Mouse (Mus musculus) forebrain, postnatal 0 days (tissue): ENCODE data around the gene Ccl17. TPM values are rescaled to one million over a fixed set of nuclear protein-coding genes. Genes with fewer than 3 reads are reported as not detected.
A peak's percentile ranks its signal among the peaks of the same experiment; 100 is the strongest.

Experiments used
- ATAC-seq: fragments of 200-750 bp; cut with Nextera tagmentation; 2 replicates; pipeline ENCODE4 v1.8.0; 2017; ENCODE audit warnings: mild to moderate bottlenecking, moderate library complexity
- DNase-seq: peaks from one replicate; pipeline ENCODE4 v3.0.0-alpha.2; 2015
- H3K27ac ChIP-seq: fragments of 300-500 bp; sonication (generic); 2 replicates; pipeline ENCODE4 v1.5.1; 2014; ENCODE audit warnings: low read depth, mild to moderate bottlenecking, antibody characterized with exemption, low read length, moderate library complexity, mixed read lengths
- H3K27me3 ChIP-seq: fragments of 300-500 bp; sonication (generic); 2 replicates; pipeline ENCODE4 v1.6.1; 2014; ENCODE audit warnings: mild to moderate bottlenecking, low read length, mixed read lengths; ENCODE audit not compliant: insufficient read depth
- H3K36me3 ChIP-seq: fragments of 300-500 bp; sonication (generic); 2 replicates; pipeline ENCODE4 v1.6.1; 2014; ENCODE audit warnings: mild to moderate bottlenecking, moderate library complexity; ENCODE audit not compliant: insufficient read depth
- H3K4me1 ChIP-seq: fragments of 300-500 bp; sonication (generic); 2 replicates; pipeline ENCODE4 v1.6.1; 2014; ENCODE audit warnings: antibody characterized with exemption; ENCODE audit not compliant: insufficient read depth
- H3K4me2 ChIP-seq: fragments of 300-500 bp; sonication (generic); 2 replicates; pipeline ENCODE4 v1.6.1; 2014; ENCODE audit warnings: low read depth, mild to moderate bottlenecking, moderate library complexity
- H3K4me3 ChIP-seq: fragments of 300-500 bp; sonication (generic); 2 replicates; pipeline ENCODE4 v1.5.1; 2014; ENCODE audit warnings: low read depth, low read length, mixed read lengths
- H3K9ac ChIP-seq: fragments of 300-500 bp; sonication (generic); 2 replicates; pipeline ENCODE4 v1.6.1; 2014; ENCODE audit warnings: mild to moderate bottlenecking
- H3K9me3 ChIP-seq: fragments of 300-500 bp; sonication (generic); 2 replicates; pipeline ENCODE4 v1.6.1; 2016; ENCODE audit warnings: low read length
- CTCF ChIP-seq: sonication (generic); IDR thresholded peaks from 2 replicates; pipeline ENCODE4 v1.5.1; 2016; ENCODE audit warnings: antibody characterized with exemption, control low read depth, low read depth
- WGBS: fragments of 180-500 bp; shearing (Covaris S2); extraction: QIAGEN DNeasy Blood & Tissue Kit; methylation state at CpG from one replicate; pipeline ENCODE4 v1.1.7; 2014; 5-methylcytosine and 5-hydroxymethylcytosine counted together
- polyA plus RNA-seq: library from polyadenylated mRNA; unstranded; fragments of >200 nt; fragmentation: Nextera tagmentation; extraction: Ambion mirVana; gene quantifications from 2 replicates; pipeline ENCODE4 v1.2.1, GENCODE M21; 2015
- total RNA-seq: library from RNA; depleted of rRNA; stranded (reverse); fragments of >200 nt; gene quantifications from 2 replicates; pipeline ENCODE4 v1.2.3, GENCODE M21; 2014

Gene Ccl17
- total and polyA plus RNA-seq, 2 experiments from 2014 or later, result 5.0 TPM; not detected in 1

- TF ChIP-seq CTCF, result no peak
- Histone ChIP-seq H3K4me3 (no peak overlapping the region), H3K4me1 (no peaks in the 10 kb centered on the region), H3K4me2 (no peak overlapping the region), H3K27me3 (no peaks in the 10 kb centered on the region), H3K9me3 (no peaks in the 10 kb centered on the region), H3K27ac (no peak overlapping the region), H3K9ac (no peak overlapping the region), H3K36me3 (no peaks in the 10 kb centered on the region)
- WGBS, result 77% methylated on average over 10 of the region's 10 CpGs
- DNase-seq (no peak), ATAC-seq (no peak)
Observed at GRCm38 (mm10) chr8:94804546-94805340, 5.5 kb upstream of the Ccl17 start.

- Histone ChIP-seq H3K4me1 (no peaks in the 10 kb centered on the region), H3K9ac (no peak overlapping the region), H3K9me3 (no peaks in the 10 kb centered on the region), H3K4me3 (no peak overlapping the region), H3K36me3 (no peaks in the 10 kb centered on the region), H3K27ac (no peak overlapping the region), H3K27me3 (no peaks in the 10 kb centered on the region), H3K4me2 (no peak overlapping the region)
- no peak for TF ChIP-seq CTCF
- 58% methylated on average over 4 of the region's 4 CpGs for WGBS
- DNase-seq, result no peak
- ATAC-seq, result no peak
Observed at GRCm38 (mm10) chr8:94805811-94806210, 4.4 kb upstream of the Ccl17 start.

DNA sequence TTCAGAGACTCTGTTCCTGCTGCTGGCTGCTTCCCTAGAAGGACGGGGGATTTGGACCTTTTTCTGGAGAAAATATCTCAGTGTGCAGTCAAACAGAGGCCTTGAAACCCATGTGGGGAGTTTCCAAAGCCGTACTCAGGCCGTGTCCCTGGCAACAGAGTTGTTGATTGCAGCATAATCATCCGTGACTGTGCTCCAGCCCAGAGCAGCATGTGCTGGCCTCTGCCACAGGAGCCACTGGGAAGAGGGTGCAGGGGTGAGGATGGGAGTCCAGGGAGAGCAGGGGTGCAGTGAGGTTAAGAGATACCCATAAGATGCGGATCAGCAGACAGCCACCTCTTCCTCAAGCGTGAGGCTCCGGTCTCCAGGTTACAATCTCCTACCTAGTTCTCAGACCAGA is 2.7 kb upstream of the Ccl17 start:
- no peaks in the 10 kb centered on the region for H3K9me3 ChIP-seq
- H3K4me3 ChIP-seq, result no peak overlapping the region
- no peak overlapping the region for H3K4me2 ChIP-seq
- no peak overlapping the region for H3K9ac ChIP-seq
- no peak overlapping the region for H3K27ac ChIP-seq
- ATAC-seq, result no peak; the same call in 1 of the 2 replicates
- 69% methylated on average over 7 of the region's 7 CpGs for WGBS
- no peak for DNase-seq
- H3K4me1 ChIP-seq, result peaks cover 3% of the 10 kb centered on the region; the same call in 1 of the 2 replicates
- no peaks in the 10 kb centered on the region for H3K27me3 ChIP-seq
- H3K36me3 ChIP-seq, result no peaks in the 10 kb centered on the region
- no peak for TF ChIP-seq CTCF

- Histone ChIP-seq H3K4me1 (peaks cover 6% of the 10 kb centered on the region; the same call in 1 of the 2 replicates), H3K4me3 (no peak overlapping the region), H3K4me2 (no peak overlapping the region), H3K27ac (no peak overlapping the region), H3K9ac (no peak overlapping the region), H3K36me3 (no peaks in the 10 kb centered on the region), H3K27me3 (no peaks in the 10 kb centered on the region), H3K9me3 (no peaks in the 10 kb centered on the region)
- 83% methylated on average over 6 of the region's 6 CpGs for WGBS
- no peak for TF ChIP-seq CTCF
- DNase-seq (no peak), ATAC-seq (no peak)
Observed at GRCm38 (mm10) chr8:94808372-94808771, 1.9 kb upstream of the Ccl17 start.

GRCm38 (mm10) chr8:94810855-94811254 is 602 bp downstream of the Ccl17 start:
- H3K9me3 ChIP-seq, result no peaks in the 10 kb centered on the region
- DNase-seq, result no peak
- H3K27me3 ChIP-seq, result no peaks in the 10 kb centered on the region
- H3K4me2 ChIP-seq, result no peak overlapping the region
- no peak overlapping the region for H3K9ac ChIP-seq
- H3K4me1 ChIP-seq, result peaks cover 6% of the 10 kb centered on the region; the same call in 1 of the 2 replicates
- H3K36me3 ChIP-seq, result no peaks in the 10 kb centered on the region
- TF ChIP-seq CTCF, result no peak
- no peak overlapping the region for H3K4me3 ChIP-seq
- H3K27ac ChIP-seq, result no peak overlapping the region
- ATAC-seq, result no peak
- 80% methylated on average over 5 of the region's 5 CpGs for WGBS

- WGBS, result 80% methylated on average over 6 of the region's 6 CpGs
- no peak for ATAC-seq
Observed at GRCm38 (mm10) chr8:94811654-94812053, 1.4 kb downstream of the Ccl17 start.

GRCm38 (mm10) chr8:94812645-94813098 is 2.4 kb downstream of the Ccl17 start:
- Histone ChIP-seq H3K36me3 (no peaks in the 10 kb centered on the region), H3K4me2 (peak overlapping the region; percentile 39), H3K4me3 (peak overlapping the region; percentile 12; the same call in 1 of the 2 replicates), H3K27ac (peak overlapping the region; percentile 66), H3K27me3 (no peaks in the 10 kb centered on the region), H3K9ac (peak overlapping the region; percentile 55), H3K9me3 (no peaks in the 10 kb centered on the region), H3K4me1 (peaks cover 6% of the 10 kb centered on the region; the same call in 1 of the 2 replicates)
- DNase-seq (peak; percentile 96), ATAC-seq (peak; percentile 90)
- TF ChIP-seq CTCF, result peak; percentile 82
- 18% methylated on average over 6 of the region's 6 CpGs for whole genome bisulfite sequencing

More at GRCm38 (mm10) chr8:94811654-94812053, 1.4 kb downstream of the Ccl17 start:
- Histone ChIP-seq H3K36me3 (no peaks in the 10 kb centered on the region), H3K27me3 (no peaks in the 10 kb centered on the region), H3K4me1 (peaks cover 6% of the 10 kb centered on the region; the same call in 1 of the 2 replicates), H3K9ac (no peak overlapping the region), H3K4me3 (no peak overlapping the region), H3K4me2 (no peak overlapping the region), H3K27ac (no peak overlapping the region), H3K9me3 (no peaks in the 10 kb centered on the region)
- DNase-seq, result no peak
- TF ChIP-seq CTCF, result no peak
